Mouse (Mus musculus): ENCODE data around the gene Ptpn3.

DNA sequence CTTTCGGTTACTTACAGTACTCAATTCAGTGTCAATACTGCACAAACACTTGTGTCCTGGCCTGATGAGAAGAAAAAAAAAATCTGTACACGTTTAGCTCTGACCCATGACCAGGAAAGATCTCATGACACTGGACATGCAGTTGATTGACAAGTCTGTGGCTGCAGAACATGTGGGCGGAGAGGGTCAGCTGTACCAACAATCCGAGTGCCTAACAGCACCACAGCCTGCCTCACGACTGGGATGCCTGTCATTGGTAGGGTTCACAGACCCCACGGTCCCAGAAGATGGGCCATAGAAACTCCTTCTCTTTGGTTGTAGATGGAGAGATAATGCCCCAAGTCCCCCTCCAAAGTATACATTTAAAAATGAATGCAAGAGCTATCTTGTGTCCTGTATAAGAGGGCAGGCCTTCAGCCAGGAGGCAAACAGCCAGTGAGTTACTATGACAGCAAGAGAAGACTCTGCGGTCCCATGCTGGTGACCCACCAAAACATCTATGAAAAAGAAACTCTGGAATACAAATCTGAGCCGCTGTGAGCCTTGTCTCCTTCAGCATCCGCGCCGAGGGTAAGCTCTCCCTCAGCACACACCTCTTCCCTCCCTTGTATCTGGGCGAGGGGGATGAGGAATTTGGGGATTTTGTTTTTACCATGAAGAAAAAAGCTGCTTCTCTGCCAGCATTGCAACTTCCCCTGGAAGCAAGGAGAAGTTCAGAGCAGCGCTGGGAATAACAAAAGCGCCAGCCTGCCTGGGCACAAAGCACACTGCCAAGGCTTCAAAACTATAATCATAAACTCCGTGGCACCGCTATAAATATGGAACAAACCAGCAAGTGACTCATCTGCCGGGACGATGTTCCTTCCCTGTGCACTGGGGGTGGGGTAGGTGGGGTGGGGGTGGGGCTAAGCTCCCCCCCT lies 72.8 kb downstream of the Ptpn3 start:
- TF ChIP-seq CTCF (IDR thresholded peaks at IDR 0.05; ENCODE audit: low read depth) = no peak
- no peak for TF ChIP-seq EP300 (IDR thresholded peaks at IDR 0.05; ENCODE audit: low read depth)
